Mouse (Mus musculus) spleen, postnatal 36 days (tissue): ENCODE measurements around the gene Prpf8.

Experiments used
- DNase-seq, 2 experiments: peaks; one replicate each; pipeline ENCODE4 v3.0.0; 2022; ENCODE audit warnings: low spot score in 2 of 2, mixed read lengths in 1 of 2

Gene Prpf8

DNA sequence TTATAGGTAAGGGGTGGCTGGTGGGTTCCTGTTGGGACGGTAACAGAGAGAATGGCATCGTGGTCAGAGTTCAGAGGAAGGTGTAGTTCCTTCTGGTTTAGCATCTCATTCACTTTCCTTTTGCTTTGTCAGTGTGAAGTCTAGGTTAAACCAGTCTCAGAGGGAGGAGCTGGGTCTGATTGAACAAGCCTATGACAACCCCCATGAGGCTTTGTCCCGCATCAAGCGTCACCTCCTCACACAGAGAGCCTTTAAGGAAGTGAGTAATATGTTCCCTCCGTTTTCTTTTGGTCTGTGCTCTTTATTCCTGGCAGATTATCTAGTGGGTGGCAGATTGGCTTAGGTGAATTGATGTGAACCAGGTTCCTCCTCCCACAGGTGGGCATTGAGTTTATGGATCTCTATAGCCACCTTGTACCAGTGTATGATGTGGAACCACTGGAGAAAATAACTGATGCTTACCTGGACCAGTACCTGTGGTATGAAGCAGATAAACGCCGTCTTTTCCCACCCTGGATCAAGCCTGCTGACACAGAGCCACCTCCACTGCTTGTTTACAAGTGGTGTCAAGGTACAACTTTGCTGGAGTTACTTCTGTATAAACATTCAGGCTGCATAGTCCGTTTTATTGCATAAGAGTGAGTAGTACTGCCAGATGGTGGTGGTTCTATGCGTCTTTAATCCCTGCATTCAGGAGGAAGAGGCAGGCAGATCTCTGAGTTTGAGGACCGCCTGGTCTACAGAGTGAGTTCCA, 7.9 kb downstream of the Prpf8 start:
- no peak for DNase-seq

DNA sequence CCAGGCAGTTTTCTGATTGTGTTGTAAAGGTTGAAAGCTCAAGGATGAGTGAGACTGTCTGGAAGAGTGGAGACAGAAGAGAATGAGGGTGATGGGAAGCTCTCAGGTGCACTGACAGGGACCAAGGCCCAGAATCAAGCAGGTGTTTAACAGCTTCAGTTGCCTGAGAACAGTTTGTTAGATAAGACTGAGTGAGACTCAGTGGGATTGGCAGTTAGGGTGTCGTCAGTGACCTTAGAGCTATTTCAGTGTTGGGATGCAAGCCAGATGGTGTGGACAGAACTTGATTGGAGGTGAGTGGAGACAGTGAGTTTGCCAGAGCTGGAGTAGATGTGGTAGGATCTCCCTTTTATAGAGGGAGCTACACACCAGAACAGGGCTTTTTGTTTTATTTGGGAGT, 11.5 kb downstream of the Prpf8 start:
- DNase-seq: no peak

DNA sequence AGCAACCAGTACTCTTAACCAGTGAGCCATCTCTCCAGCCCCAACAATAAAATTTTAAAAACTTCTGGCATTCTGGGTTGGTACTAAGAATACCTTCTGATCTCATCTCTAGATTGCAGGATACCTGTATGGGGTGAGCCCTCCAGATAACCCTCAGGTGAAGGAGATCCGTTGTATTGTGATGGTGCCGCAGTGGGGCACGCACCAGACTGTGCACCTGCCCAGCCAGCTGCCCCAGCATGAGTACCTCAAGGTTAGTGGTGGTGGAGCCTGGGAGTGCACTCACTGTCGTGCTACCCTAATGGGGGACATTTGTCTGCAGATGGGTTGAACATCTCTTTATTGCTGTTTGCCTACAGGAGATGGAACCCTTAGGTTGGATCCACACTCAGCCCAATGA, 21.5 kb downstream of the Prpf8 start:
- no peak for DNase-seq

DNA sequence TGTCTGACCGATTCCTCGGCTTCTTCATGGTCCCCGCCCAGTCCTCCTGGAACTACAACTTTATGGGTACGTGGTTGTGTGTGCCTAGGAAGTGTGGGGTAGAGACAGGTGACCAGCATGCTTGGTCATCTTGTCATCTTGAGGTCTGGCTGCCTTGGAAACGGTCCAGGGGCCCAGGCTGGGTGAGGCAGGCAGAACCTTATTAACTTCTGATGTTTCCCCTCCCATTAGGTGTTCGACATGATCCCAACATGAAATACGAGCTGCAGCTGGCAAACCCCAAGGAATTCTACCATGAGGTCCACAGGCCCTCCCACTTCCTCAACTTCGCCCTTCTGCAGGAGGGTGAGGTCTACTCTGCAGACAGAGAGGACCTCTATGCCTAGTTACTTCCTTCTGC, 22.3 kb downstream of the Prpf8 start:
- DNase-seq: no peak

DNA sequence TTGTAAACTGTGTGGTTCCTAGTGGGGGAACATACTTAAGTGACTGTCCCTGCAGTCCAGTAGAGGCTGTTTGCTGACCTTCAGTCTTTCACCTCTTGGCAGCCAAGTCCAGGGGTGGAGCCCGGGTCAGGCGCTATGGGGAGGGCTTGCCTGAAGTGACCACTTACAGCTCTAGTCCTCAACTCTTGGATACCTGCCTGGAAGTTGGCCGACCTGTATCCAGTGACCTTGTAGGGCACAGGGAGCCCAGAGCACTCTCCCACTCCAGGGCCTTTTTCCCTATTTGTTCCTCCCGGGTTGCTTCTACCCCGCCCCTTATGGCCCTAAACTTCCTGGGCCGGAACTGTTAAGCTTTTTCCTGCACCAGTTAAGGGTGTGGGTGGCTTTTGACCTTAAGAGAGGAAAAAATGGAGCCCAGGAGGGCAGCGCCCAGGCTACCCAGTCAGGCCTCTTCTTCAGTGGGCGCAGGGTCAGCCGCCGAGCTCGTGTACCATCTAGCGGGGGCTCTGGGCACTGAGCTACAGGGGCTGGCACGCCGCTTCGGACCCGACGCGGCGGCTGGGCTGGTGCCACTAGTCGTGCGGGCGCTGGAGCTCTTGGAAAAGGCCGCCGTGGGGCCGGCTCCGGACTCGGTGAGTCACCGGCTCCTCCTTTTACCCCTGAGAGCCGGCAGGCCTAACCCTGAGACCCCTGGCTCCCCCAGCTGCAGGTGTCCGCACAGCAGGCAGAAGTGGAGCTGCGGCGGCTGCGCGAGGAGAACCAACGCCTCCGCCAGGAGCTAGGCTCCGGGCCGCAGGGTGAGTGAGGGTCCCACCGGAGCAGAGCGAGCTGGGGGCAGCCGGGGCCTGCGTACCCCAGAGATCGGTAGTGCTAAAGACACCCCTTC, 23.4 kb downstream of the Prpf8 start, which contains the start of gene Rilp:
Gene Rilp, plus strand, starts transcription at position 354 of the 886 bp plus-strand sequence.
- DNase-seq: peak in 1 of 2 experiments; percentile 27

DNA sequence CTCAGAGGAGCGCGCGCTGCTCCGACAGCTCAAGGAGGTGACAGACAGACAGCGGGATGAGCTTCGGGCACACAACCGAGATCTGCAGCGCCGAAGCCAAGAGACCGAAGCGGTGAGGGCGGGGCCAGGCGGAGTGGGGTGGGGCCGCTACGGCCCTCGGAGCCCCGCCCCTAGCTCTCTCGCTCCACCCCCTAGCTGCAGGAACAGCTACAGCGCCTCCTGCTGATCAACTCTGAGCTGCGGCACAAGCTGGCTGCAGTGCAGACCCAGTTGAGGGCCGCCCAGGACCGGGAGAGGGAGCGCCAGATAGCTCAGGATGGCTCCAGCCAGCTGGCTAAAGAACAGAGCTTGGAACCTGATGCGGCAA, 24.0 kb downstream of the Prpf8 start:
- peak; percentile 88 for DNase-seq

DNA sequence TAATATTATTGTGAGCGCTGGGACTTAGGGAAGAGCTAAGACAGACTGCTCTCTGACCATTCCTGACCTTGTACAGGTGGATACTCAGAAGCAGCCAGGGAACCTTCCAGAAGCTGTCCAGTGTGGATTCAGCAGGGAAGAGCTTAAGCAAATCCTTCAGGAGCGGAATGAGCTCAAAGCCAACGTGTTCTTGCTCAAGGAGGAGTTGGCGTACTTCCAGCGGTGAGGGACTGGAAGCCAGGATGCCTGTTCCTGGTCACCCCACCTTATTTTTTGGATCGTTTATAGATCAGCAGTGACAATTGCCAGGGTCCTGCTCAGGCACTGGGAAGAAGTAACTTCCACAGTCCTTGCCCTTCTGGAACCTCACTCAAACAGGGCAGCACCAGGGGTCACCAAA, 24.6 kb downstream of the Prpf8 start:
- no peak for DNase-seq

DNA sequence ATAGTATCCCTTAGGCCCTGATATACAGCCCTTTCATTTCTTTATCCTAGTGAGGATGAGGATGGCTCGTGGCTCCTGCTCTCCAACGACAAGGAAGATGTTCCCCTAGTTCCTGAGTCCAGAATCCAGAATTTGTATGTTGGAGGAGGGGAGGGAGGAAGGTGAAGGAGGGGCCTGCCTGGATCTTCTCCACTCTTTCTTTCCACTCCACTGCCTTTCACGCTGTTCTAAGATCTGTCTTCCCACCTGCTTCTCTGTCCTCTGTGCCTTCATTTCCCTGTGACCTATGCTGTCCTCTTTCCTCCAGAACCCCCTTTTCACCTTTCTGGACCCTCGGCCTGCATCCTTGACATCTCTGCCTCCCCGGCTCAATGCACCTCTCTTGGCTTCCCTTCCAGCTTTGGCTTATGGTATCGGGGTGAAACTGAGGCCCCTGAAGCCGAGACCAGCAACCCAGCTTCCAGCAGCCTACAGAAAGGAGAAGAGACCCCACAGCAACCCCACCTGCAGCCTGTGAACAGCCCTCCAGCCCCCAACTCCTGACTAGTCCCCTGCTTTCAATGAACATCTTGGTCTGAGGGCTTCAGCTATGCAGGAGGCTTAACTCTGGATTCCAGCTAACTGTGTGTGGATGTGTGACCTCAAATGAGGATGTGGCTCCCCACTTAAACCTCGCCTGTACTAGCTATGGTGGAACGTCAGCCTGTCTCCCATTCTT, 25.8 kb downstream of the Prpf8 start:
- DNase-seq: no peak

DNA sequence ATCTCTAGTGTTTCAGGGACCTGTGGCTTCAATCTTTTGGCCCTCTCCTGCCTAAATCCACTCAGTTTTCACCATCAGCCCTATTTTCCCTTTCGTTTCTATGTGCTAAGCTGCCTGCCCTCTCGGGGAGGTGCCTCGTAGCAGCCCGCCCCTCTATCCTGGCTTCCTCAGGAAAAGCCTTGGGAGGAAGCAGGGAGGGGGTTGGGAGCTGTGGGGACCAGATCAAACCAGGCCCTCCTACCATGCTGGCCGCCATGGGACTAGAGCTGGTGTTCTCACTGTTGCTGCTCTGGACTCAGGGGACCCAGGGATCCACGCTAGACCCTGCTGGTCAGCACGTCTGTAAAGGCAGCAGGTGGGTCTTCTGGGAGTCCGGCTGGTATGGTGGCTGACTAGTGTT, 26.7 kb downstream of the Prpf8 start, which contains the start of gene Scarf1:
Gene Scarf1, plus strand, starts transcription at position 205 of the 400 bp plus-strand sequence.
- peak in 1 of 2 experiments; percentile 24 for DNase-seq

DNA sequence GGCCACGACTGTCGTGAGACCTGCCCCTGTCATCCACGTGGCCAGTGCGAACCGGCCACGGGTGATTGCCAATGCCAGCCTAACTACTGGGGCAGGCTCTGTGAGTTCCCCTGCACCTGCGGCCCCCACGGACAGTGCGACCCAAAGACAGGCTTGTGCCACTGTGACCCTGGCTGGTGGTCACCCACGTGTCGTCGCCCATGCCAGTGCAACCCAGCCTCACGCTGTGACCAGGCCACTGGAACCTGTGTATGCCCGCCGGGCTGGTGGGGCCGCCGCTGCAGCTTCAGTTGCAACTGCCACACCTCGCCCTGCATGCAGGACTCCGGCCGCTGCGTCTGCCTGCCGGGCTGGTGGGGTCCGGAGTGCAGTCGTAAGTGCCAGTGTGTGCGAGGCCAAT, 28.6 kb downstream of the Prpf8 start:
- DNase-seq: no peak

DNA sequence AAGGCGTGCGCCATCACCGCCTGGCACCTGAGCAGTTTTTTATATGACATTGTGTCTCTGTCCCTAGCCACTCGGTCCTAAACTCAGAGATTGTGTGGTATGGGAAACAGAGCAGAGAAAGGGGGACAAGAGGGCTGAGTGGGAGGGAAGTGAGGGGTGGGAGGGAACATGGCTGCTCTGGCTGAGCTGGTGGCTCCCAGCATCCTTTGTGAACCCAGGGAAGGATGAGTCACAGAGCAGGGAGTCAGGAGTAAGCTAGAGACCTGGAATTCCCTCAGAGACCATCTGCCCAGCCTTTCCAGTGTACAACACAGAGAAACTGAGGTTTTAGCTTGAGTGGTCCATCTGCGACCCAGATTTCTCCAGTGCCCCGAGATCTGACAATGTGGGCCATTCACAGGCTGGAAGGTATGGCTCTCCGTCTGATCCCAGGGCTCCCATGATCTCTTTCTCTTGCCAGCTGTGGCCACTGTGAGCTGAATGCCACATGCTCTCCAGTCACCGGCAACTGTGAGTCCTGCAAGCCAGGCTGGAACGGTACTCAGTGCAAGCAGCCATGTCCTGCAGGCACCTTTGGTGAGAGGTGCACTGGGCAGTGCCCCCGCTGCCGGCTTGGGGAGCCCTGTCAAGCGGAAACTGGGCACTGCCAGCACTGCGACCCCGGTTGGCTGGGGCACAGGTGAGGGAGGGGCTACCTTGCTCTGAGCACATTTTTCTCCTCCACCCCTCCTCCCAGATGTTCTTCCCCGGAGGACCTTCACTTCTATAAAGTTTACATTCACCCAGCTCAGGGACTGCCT, 33.4 kb downstream of the Prpf8 start:
- DNase-seq: no peak

DNA sequence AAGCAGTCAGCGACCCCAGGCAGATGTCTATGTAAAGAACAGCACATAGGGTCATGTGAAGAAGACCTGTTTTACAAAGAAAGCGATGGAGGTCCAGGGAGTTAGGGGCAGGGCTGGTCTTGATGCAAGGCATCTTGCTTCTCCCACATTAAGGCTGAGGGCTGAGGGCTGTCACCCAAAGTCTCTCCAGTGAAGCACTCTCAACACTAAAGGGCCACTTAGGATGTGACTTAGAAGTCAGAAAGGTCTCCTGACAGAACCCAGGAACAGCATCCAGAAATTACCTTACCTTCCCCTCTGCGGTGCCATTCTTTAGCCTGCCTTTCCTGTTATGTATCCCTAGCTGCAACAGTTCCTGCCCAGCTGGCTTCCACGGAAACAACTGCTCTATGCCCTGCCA, 35.0 kb downstream of the Prpf8 start:
- no peak for DNase-seq

DNA sequence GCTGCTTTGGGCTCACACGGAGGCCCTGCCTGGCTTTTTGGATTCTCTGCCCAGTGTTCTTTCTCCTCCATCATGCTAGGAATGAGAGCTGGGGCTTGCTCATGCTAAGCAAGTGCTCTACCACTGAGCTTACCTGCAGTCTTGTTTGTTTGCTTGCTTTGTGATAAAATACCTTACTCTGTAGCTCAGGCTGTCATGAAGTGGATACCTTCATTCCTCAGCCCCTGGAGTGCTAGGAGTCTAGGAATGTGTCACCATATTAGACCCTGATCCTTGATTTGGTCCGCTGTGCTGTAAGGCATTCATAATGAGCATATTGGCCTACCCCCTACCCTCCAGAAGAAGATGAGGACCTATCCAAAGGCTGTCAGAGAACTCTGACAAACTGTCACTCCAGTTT, 36.2 kb downstream of the Prpf8 start:
- no peak for DNase-seq

DNA sequence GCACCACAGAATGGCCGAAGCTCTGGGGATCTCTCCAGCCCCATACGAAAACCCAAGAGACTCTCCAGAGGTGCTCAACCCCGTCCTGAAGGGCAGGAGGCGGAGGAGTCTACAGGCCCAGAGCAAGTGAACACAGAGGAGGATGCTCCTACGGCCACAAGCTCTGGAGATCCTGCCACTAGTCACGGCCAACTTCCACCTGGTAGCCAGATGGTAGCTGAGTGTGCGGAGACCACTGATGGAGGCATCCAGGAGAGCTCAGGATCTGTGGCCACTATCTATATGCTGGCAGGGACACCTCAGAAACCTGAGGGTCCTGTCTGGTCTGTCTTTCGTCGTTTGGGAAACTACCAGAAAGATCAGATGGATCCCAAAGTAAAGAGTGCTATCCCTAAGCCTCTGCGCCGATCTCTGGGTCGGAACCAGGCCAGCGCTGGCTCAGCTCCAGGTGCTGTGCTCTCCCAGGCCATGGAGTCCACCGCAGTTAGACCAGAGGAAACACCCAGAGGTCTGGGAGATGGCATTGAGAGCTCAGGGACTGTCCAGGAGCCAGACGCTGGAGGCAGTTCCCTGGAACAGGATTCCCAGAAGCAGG, 39.0 kb downstream of the Prpf8 start:
- DNase-seq: no peak

DNA sequence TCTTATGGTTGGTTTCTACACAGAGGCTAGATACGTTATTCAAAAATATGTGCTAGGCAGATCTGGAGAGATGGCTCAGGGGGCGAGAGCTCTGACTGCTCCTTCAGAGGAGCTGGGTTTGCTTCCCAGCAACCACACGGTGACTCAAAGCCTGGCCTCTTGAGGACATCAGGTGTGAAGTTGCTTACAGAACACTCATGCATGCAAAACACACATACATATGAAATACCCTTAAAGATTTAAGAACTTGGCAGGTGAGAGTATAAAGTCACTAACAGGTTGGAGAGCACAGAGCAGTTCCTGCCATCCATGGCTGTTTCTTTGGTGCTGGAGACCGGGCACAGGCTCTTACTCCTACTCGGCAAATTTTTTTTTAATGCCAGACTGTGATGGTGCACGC, 40.3 kb downstream of the Prpf8 start:
- DNase-seq: no peak

DNA sequence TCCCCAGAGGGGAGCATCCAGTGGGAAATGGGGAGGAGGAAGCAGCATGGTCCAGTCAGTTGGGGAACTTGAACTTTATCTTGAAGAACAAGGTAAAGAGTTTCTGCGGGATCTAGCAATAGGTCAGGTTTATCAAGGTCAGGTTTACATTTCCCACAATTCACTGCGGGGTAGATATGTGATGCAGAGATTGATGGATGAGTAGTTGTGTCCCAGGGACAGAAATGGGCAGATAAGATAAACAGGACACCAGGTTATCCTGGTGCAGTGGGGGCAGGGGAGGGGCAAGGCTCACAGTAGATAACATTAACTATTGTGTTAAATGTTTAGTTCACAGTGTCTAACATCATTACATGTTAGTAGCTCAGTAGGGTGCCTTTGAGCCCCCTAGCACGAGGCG, 43.2 kb downstream of the Prpf8 start:
- no peak for DNase-seq

DNA sequence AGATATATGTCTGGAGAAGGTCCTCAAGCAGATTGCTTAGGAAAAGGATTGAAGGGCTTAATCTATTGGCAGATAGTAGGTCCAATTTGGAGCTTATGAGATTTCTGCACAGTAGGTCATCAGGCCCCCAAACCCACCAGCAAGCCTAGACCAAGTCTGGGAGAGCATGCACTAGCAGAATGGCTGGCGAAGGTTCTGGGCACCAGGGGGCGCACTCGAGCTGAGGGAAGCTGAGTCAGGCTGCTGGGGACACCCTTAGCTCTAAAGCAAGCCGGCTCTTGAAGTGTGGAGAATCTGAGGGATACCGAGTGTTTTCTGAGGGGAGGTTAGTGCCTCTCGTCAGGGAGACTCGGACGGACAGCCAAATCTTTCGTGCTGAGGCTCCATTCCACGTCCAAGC, 43.7 kb downstream of the Prpf8 start:
- DNase-seq: peak; percentile 90 to 93

DNA sequence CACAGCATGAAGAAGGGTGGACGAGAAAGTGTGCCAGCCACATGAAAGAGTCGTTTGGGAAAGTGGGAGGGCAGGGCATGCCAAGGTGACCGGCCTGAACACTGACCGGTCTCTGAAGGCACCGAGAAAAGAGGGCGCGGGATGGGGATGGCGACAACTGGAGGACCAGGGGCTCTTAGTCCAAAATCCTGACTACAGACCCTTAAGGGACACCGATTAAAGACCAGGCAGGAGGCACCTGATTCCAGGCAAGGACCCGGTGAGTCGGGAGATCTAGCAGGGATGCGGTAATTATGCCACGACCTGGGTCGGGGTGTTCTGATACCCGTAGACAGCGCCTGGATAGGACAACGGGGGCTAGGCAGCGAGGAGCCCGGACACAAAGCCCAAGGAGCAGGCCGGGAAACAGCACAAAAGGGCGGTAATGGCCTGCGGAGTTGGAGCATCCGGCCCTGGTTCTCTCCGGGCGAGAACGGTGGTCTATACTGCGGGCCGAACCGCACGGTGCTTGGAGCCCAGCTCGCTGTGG, 44.3 kb downstream of the Prpf8 start:
- DNase-seq: no peak

DNA sequence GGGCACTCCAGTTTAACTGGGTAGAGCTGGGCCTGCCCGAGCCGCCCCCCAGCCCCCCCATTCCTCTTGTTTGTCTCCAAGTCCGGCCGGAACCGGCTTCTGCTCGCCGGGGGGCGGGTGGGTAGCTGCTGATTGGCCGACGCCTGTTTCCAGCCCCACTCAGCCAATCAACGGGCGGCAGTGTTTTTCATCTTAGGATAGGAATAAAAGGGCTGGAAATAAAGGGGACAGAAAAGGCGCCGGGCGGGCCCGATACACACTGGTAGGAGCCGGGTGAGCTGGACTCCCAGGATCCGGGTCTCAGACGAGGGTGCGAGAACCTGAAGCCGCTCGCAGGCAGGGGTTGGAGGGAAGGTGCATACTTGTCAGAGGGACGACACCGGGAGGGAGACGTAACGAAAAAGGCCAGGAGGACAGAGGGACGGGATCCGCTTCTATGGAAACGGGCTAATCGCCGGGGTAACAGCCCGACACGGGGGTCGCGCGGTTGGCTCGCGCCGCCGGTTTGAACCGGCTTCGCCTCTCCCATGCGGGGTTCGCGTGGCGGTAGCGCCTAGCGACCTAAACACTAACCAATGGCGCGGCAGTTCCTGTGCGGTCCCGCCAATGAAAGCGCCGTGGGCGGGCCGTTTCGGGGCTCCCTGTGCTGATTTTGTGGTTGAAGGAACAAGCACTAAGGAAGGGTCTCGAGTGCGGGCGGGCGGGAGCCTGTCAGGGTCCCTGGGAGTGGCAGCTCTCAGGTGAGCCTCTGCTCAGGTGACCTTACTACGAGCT, 45.0 kb downstream of the Prpf8 start, which contains the start of gene Slc43a2:
Gene Slc43a2, plus strand, starts transcription at position 226 of the 774 bp plus-strand sequence.
- DNase-seq: peak; percentile 93
